8 mouse cellular contexts compared by ENCODE assay signal in the genomic region with DNA sequence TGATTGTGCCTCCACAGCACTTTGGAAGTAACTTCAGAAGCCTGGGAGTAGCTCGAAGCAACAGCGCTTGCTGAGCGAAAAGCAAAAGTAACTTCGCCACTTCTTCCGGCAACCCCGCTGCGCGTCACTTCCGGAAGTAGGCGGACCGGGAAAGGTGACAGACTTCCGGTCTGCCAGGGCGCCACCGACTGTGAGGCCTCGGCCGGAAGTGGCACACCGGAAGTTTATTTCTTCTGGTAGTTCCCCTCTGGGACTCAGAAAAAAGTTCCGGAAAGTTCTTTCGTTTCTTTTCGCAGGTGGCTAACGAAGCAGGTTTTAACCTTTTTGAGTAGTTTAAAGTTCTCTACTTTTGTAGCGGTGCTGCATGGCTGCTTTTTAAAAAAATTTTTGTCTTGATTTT. TPM values are rescaled to one million over a fixed set of nuclear protein-coding genes. Genes with fewer than 3 reads are reported as not detected.
A peak's percentile ranks its signal among the peaks of the same experiment; 100 is the strongest.
DNase-seq lines count a peak whose midpoint lies in the region; ATAC-seq and TF ChIP-seq lines count a peak whose summit lies in the region.

Gene Nr1h2, minus strand, starts transcription at position 126 of the 400 bp plus-strand sequence.

- no peaks in the 10 kb centered on the region for H3K9me3 ChIP-seq in hindbrain, embryonic 13.5 days

- H3K4me1 ChIP-seq in hindbrain, embryonic 13.5 days (replicated peaks), result peaks cover 16% of the 10 kb centered on the region

- DNase-seq in Patski (ENCODE audit: low read depth, low spot score), result peak; percentile 62
- peak; percentile 96 to 97 for DNase-seq in cerebellum, postnatal 14 days
- peak; percentile 88 to 91 for DNase-seq in frontal cortex, postnatal 14 days (ENCODE audit: low spot score in 2 of 2)
- DNase-seq in layer of hippocampus, postnatal 25 days (ENCODE audit: extremely low spot score in 1 of 2, low spot score in 1 of 2), result peak; percentile 89
- peak; percentile 99 for DNase-seq in lung, postnatal 25 days (ENCODE audit: low spot score)
- DNase-seq in retina, embryonic 14.5 days (ENCODE audit: low spot score), result peak; percentile 97
- DNase-seq in thymus, postnatal 4 days, result peak; percentile 97

- ATAC-seq in Patski, result peak; percentile 72
- peak; percentile 76 for ATAC-seq in hindbrain, embryonic 13.5 days (ENCODE audit: low FRiP score)

- H3K4me2 ChIP-seq in hindbrain, embryonic 13.5 days, result peak within 1 kb of the TSS; percentile 70

- POLR2A ChIA-PET in Patski (lab: Charles Lee), result interaction anchor here (0.8 to 0.9 kb wide), 2 partner anchors 17 to 116 kb away, joined by 3 to 4 read pairs; no protein-coding TSS in a partner anchor

- H3K36me3 ChIP-seq in hindbrain, embryonic 13.5 days, result peaks cover 31% of the 10 kb centered on the region

- H3K27me3 ChIP-seq in Patski, result no peaks in the 10 kb centered on the region
- H3K27me3 ChIP-seq in hindbrain, embryonic 13.5 days, result peaks cover 24% of the 10 kb centered on the region; the same call in 1 of the 2 replicates

- H3K4me3 ChIP-seq in hindbrain, embryonic 13.5 days, result peak within 1 kb of the TSS; percentile 71

- TF ChIP-seq CTCF in Patski (IDR thresholded peaks at IDR 0.05), result no peak

- under 1% methylated on average over 22 of the region's 22 CpGs for WGBS in hindbrain, embryonic 13.5 days

- CTCF ChIA-PET in Patski (lab: Charles Lee), result interaction anchor here (1.1 kb wide), 1 partner anchor 27 kb away, joined by 4 read pairs; no protein-coding TSS in a partner anchor

- H3K9ac ChIP-seq in hindbrain, embryonic 13.5 days, result peak within 1 kb of the TSS; percentile 65

- in situ Hi-C loops in Patski (cut with MboI; ENCODE audit: low pct_unique_long_range_greater_than_20kb), result loop anchor here (5.0 kb wide), 1 partner anchor 47 kb away; no protein-coding TSS in a partner anchor

- H3K27ac ChIP-seq in hindbrain, embryonic 13.5 days, result peak within 1 kb of the TSS; percentile 91

RNA-seq across cellular contexts. Expression of gene Nr1h2, which starts in this region (rescaled TPM):
- 113 TPM for polyA plus RNA-seq in Patski (2021)
- polyA plus RNA-seq in hindbrain, embryonic 13.5 days (2015; fragmentation: Nextera tagmentation; extraction: Ambion mirVana), result 69.8 and 70.9 TPM in 2 replicates
- 10 to 100 TPM; 60.6 to 66.3 TPM for total RNA-seq in layer of hippocampus, postnatal 25 days (2021)

Comparison
In these comparisons a context has a peak if more than half of its experiments do, and no peak if none do; other contexts are left out.
1. Peak in every context shown above with its lines: DNase-seq, ATAC-seq, H3K4me3 ChIP-seq and H3K27ac ChIP-seq.